Mouse (Mus musculus) layer of hippocampus, adult 18-20 months (tissue): ENCODE measurements around the gene Pcyt2. TPM values are rescaled to one million over a fixed set of nuclear protein-coding genes. Genes with fewer than 3 reads are reported as not detected.
"Not testable (repeated sequence)": the region's sequence is repeated elsewhere in the genome, so short reads cannot be mapped to it uniquely, and the experiment has no call there.

Experiments
- DNase-seq, 2 experiments: peaks; one replicate each; pipeline ENCODE4 v3.0.0; 2022; ENCODE audit warnings: low spot score in 2 of 2
- total RNA-seq, 2 experiments: library from RNA; stranded (reverse); gene quantifications; 2 replicates each; pipeline ENCODE4 v1.2.3; 2021

Gene Pcyt2
- total RNA-seq, 2 experiments from 2014 or later, result 118 to 128 TPM

- DNase-seq, result no peak
These were observed 33.8 kb downstream of the Pcyt2 start for GRCm38 (mm10) chr11:120583937-120584336.

GRCm38 (mm10) chr11:120582982-120583293 is 34.8 kb downstream of the Pcyt2 start:
- not testable (repeated sequence) for DNase-seq

GRCm38 (mm10) chr11:120582268-120582981 is 35.3 kb downstream of the Pcyt2 start:
- DNase-seq, result peak in 1 of 2 experiments; percentile 33

GRCm38 (mm10) chr11:120581490-120582267 is 36.1 kb downstream of the Pcyt2 start, which contains the start of gene Arhgdia:
Gene Arhgdia, minus strand, starts transcription at chr11:120581624.
- DNase-seq, result peak; percentile 85 to 91

GRCm38 (mm10) chr11:120580871-120581331 is 36.8 kb downstream of the Pcyt2 start:
- DNase-seq, result peak in 1 of 2 experiments; percentile 39

- no peak for DNase-seq
These were observed 37.5 kb downstream of the Pcyt2 start for GRCm38 (mm10) chr11:120580190-120580589.

GRCm38 (mm10) chr11:120579316-120580107 is 38.2 kb downstream of the Pcyt2 start:
- peak in 1 of 2 experiments; percentile 78 for DNase-seq

GRCm38 (mm10) chr11:120578694-120579243 is 39.0 kb downstream of the Pcyt2 start:
- DNase-seq, result no peak

GRCm38 (mm10) chr11:120578024-120578693 is 39.6 kb downstream of the Pcyt2 start:
- DNase-seq, result no peak

GRCm38 (mm10) chr11:120577211-120578023 is 40.3 kb downstream of the Pcyt2 start:
- DNase-seq, result peak in 1 of 2 experiments; percentile 14

GRCm38 (mm10) chr11:120576365-120576981 is 41.3 kb downstream of the Pcyt2 start:
- DNase-seq, result no peak

- DNase-seq, result no peak
These were observed 41.8 kb downstream of the Pcyt2 start for GRCm38 (mm10) chr11:120575940-120576339.

- no peak for DNase-seq
These were observed 42.7 kb downstream of the Pcyt2 start for GRCm38 (mm10) chr11:120575046-120575445.

- DNase-seq, result no peak
These were observed 43.5 kb downstream of the Pcyt2 start for GRCm38 (mm10) chr11:120574278-120574600.

GRCm38 (mm10) chr11:120573585-120574277 is 44.0 kb downstream of the Pcyt2 start:
- no peak for DNase-seq

- DNase-seq, result peak; percentile 100
These were observed 44.8 kb downstream of the Pcyt2 start, which contains the start of gene P4hb for GRCm38 (mm10) chr11:120572752-120573584. Gene P4hb, minus strand, starts transcription at chr11:120573253.

GRCm38 (mm10) chr11:120572417-120572751 is 45.4 kb downstream of the Pcyt2 start:
- DNase-seq, result no peak
